In the genomic region with DNA sequence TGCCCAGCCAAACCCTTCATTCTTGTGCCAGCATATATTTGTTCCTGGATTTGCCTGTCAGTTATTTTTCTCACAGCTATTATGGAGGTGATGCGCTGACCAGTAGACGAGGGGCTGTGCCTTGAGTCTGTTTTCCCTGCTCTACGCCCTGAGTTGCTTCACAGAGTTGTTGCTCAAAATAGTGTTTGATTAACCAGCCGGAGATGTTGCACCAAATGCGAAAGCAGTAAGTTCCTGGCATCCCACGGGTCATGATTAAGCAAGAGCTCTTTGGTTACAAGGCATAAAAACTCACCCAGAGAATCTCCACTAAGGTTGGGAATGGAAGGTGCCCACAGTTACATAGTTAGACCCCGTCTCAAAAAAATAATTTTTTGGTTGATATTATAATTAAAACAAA, we compare ENCODE assay signal across 19 mouse cellular contexts. TPM values are rescaled to one million over a fixed set of nuclear protein-coding genes. Genes with fewer than 3 reads are reported as not detected.
DNase-seq lines count a peak whose midpoint lies in the region; ATAC-seq and TF ChIP-seq lines count a peak whose summit lies in the region.
"Had no signal": no experiment of that assay in that cellular context is flagged by ENCODE, and none has a peak within 500 bp of the region (broad histone marks: within the 10 kb centered on the region; RNA-seq: fewer than 3 reads in every experiment).

No protein-coding gene starts in this region.

- H3K27me3 ChIP-seq in heart, embryonic 12.5 days (replicated peaks), result no peaks in the 10 kb centered on the region
- H3K27me3 ChIP-seq in stomach, postnatal 0 days (ENCODE audit: control insufficient read depth, insufficient read depth, low read length), result no peaks in the 10 kb centered on the region
- H3K27me3 ChIP-seq: embryonic facial prominence, embryonic 13.5 days; liver, embryonic 12.5 days; neural tube, embryonic 15.5 days had no signal

- no peaks in the 10 kb centered on the region for H3K9me3 ChIP-seq in heart, embryonic 12.5 days (replicated peaks)
- H3K9me3 ChIP-seq in stomach, postnatal 0 days (ENCODE audit: control insufficient read depth, low read length), result no peaks in the 10 kb centered on the region
- H3K9me3 ChIP-seq: embryonic facial prominence, embryonic 13.5 days; forebrain, embryonic 10.5 days; G1E; liver, embryonic 12.5 days; neural tube, embryonic 15.5 days had no signal

- no peak overlapping the region for H3K27ac ChIP-seq in heart, embryonic 12.5 days (ENCODE audit: poor library complexity, severe bottlenecking)
- H3K27ac ChIP-seq in stomach, postnatal 0 days (replicated peaks), result no peak overlapping the region
- H3K27ac ChIP-seq: embryonic facial prominence, embryonic 13.5 days; forebrain, embryonic 10.5 days; liver, embryonic 12.5 days; neural tube, embryonic 15.5 days had no signal

- no peak for TF ChIP-seq CTCF in stomach, postnatal 0 days (IDR thresholded peaks at IDR 0.05; ENCODE audit: low read depth)

- H3K36me3 ChIP-seq in heart, embryonic 12.5 days, result no peaks in the 10 kb centered on the region
- H3K36me3 ChIP-seq in stomach, postnatal 0 days (ENCODE audit: control insufficient read depth, insufficient read depth, low read length), result no peaks in the 10 kb centered on the region
- H3K36me3 ChIP-seq: embryonic facial prominence, embryonic 13.5 days; forebrain, embryonic 10.5 days; G1E; liver, embryonic 12.5 days; neural tube, embryonic 15.5 days had no signal

- H3K4me1 ChIP-seq in heart, embryonic 12.5 days (replicated peaks), result no peaks in the 10 kb centered on the region
- no peaks in the 10 kb centered on the region for H3K4me1 ChIP-seq in stomach, postnatal 0 days (replicated peaks; ENCODE audit: control insufficient read depth, insufficient read depth)
- H3K4me1 ChIP-seq: liver, embryonic 12.5 days; neural tube, embryonic 15.5 days had no signal

- 81% methylated on average over 7 of the region's 7 CpGs for WGBS in heart, embryonic 12.5 days
- 82% methylated on average over 7 of the region's 7 CpGs for WGBS in stomach, postnatal 0 days

- no peak for ATAC-seq in heart, embryonic 12.5 days (ENCODE audit: insufficient number of reproducible peaks, low FRiP score)
- no peak for ATAC-seq in stomach, postnatal 0 days (ENCODE audit: low FRiP score, low TSS enrichment)
- ATAC-seq: CD4-positive, CD25-positive, alpha-beta regulatory T cell, adult 4 months; liver, embryonic 12.5 days had no signal

- no peak for TF ChIP-seq EP300 in stomach, postnatal 0 days (optimal IDR thresholded peaks at IDR 0.05)

- no peak overlapping the region for H3K9ac ChIP-seq in heart, embryonic 12.5 days
- no peak overlapping the region for H3K9ac ChIP-seq in stomach, postnatal 0 days (ENCODE audit: low read length)
- H3K9ac ChIP-seq: embryonic facial prominence, embryonic 13.5 days; liver, embryonic 12.5 days; neural tube, embryonic 15.5 days had no signal

- H3K4me3 ChIP-seq in heart, embryonic 12.5 days, result no peak overlapping the region
- H3K4me3 ChIP-seq in stomach, postnatal 0 days (ENCODE audit: low read depth, low read length), result no peak overlapping the region
- H3K4me3 ChIP-seq: embryonic facial prominence, embryonic 13.5 days; forebrain, embryonic 10.5 days; heart, adult 2 months; liver, embryonic 12.5 days; myocyte; neural tube, embryonic 15.5 days had no signal

- no peak overlapping the region for H3K4me2 ChIP-seq in heart, embryonic 12.5 days
- no peak overlapping the region for H3K4me2 ChIP-seq in stomach, postnatal 0 days (replicated peaks; ENCODE audit: low read depth)
- H3K4me2 ChIP-seq: embryonic facial prominence, embryonic 13.5 days; liver, embryonic 12.5 days; neural tube, embryonic 15.5 days had no signal

- DNase-seq in heart, adult 18-20 months, result peak; percentile 44 to 65
- DNase-seq in 416B (ENCODE audit: low read depth) (peak; percentile 32), NIH3T3 (ENCODE audit: low read depth) (peak; percentile 25)
- peak; percentile 29 for DNase-seq in lung, postnatal 10 days
- no peak for DNase-seq in stomach, postnatal 0 days (ENCODE audit: low spot score)
- DNase-seq in right cerebral cortex, postnatal 14 days, result no peak
- DNase-seq: cerebellum, adult 8-10 months; heart, postnatal 10 days; midbrain, embryonic 14.5 days; thymus, postnatal 36 days had no signal

RNA-seq across cellular contexts. Expression of a gene that starts 1.2 kb away (rescaled TPM):
- 1 to 10 TPM; 4.1 to 6.2 TPM for total RNA-seq in heart, adult 18-20 months (2021)
- 3.1 and 3.3 TPM in 2 replicates for polyA plus RNA-seq in heart, embryonic 12.5 days (2016; fragmentation: Nextera tagmentation; extraction: Ambion mirVana)
- polyA plus RNA-seq in stomach, postnatal 0 days (2015; fragmentation: Nextera tagmentation; extraction: Ambion mirVana), result 3.3 and 5.3 TPM in 2 replicates
- polyA plus RNA-seq: CD4-positive, CD25-positive, alpha-beta regulatory T cell, adult 4 months; G1E had no signal

Comparison
In these comparisons a context has a peak if more than half of its experiments do, and no peak if none do; other contexts are left out.
1. DNase-seq: peak in heart, adult 18-20 months (2 of 2), 416B (single experiment), NIH3T3 (single experiment) and lung, postnatal 10 days (single experiment); none in stomach, postnatal 0 days (single experiment) and right cerebral cortex, postnatal 14 days (single experiment).